Mouse (Mus musculus): ENCODE results near the gene Rfc5. TPM values are rescaled to one million over a fixed set of nuclear protein-coding genes. Genes with fewer than 3 reads are reported as not detected.
A peak's percentile ranks its signal among the peaks of the same experiment; 100 is the strongest.

Gene Rfc5
- polyA plus RNA-seq, 1 experiment from 2014 or later = 54.7 TPM

DNA sequence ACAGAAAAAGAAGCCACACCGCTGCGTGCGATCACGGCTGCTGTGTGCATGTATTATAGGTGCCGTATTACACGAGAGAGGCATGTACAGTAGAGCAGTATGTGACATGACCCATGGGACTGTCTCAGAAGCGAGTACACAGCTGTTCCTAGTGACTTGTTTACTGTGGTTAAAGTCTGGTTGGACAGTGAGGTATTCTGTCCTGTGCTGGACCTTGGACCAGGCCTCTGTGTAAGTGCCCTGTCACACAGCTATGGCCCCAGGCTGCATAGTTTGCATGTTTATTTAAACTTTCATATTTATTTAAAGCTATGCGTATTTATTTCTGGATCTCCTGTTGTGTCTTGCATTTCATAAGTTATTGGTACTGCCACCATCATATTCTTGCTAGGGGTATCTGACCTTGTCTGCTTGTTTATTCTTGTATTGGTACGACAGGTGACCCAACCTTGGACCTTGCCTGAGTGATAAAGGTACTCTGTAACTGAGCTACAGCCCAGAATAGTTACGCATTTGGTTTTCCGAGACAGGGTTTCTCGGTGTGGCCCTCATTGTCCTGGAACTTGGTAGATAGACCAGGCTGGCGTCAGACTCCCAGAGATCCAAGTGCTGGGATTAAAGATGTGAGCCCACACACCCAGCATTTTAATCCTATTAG lies 22.8 kb downstream of the Rfc5 start:
- no peaks in the 10 kb centered on the region for H3K9me3 ChIP-seq (replicated peaks; ENCODE audit: control insufficient read depth, low read length)
- H3K9ac ChIP-seq (ENCODE audit: low read length) = no peak overlapping the region
- no peak overlapping the region for H3K4me3 ChIP-seq (ENCODE audit: low read depth, low read length)
- no peak overlapping the region for H3K27ac ChIP-seq (ENCODE audit: low read depth, low read length)
- no peaks in the 10 kb centered on the region for H3K27me3 ChIP-seq (replicated peaks; ENCODE audit: control insufficient read depth, insufficient read depth, low read length)
- peaks cover 70% of the 10 kb centered on the region for H3K36me3 ChIP-seq (ENCODE audit: control insufficient read depth, insufficient read depth, low read length)
- ATAC-seq = no peak
- H3K4me2 ChIP-seq (ENCODE audit: low read length) = no peak overlapping the region
- 91% methylated on average over 13 of the region's 13 CpGs for WGBS
- DNase-seq (ENCODE audit: low spot score) = no peak
- H3K4me1 ChIP-seq (ENCODE audit: control insufficient read depth, insufficient read depth, low read length) = peaks cover 4% of the 10 kb centered on the region

DNA sequence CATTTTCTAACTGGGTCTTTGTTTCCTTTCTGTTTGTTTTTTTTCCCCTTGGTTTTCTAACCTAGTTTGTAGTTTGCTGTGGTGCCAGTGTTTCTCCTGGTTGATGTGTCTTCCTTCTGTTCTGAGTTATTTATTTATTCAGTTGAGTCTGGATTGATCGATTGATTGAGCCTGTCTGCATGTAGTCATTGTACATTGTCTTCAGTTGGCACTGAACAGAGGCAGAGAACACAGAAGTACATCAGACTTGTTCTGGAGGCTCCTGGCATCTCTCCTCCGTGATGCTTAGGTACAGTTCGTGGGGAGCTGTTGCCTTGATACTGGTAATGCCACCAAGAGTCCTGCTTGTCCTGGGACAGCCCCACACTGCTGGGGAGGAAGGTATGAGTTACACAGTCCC lies 24.0 kb downstream of the Rfc5 start:
- ATAC-seq = no peak
- Histone ChIP-seq H3K9me3 (replicated peaks; ENCODE audit: control insufficient read depth, low read length) (no peaks in the 10 kb centered on the region), H3K36me3 (ENCODE audit: control insufficient read depth, insufficient read depth, low read length) (peaks cover 59% of the 10 kb centered on the region), H3K4me2 (ENCODE audit: low read length) (no peak overlapping the region), H3K9ac (ENCODE audit: low read length) (no peak overlapping the region), H3K4me1 (ENCODE audit: control insufficient read depth, insufficient read depth, low read length) (peaks cover 16% of the 10 kb centered on the region), H3K27me3 (replicated peaks; ENCODE audit: control insufficient read depth, insufficient read depth, low read length) (no peaks in the 10 kb centered on the region), H3K27ac (ENCODE audit: low read depth, low read length) (no peak overlapping the region), H3K4me3 (ENCODE audit: low read depth, low read length) (no peak overlapping the region)
- no peak for DNase-seq (ENCODE audit: low spot score)
- WGBS = 83% methylated on average over 3 of the region's 3 CpGs

- no peak overlapping the region for H3K27ac ChIP-seq (ENCODE audit: low read depth, low read length)
- 60% methylated on average over 15 of the region's 15 CpGs for WGBS
- no peak overlapping the region for H3K9ac ChIP-seq (ENCODE audit: low read length)
- H3K4me3 ChIP-seq (ENCODE audit: low read depth, low read length) = no peak overlapping the region
- peaks cover 46% of the 10 kb centered on the region for H3K36me3 ChIP-seq (ENCODE audit: control insufficient read depth, insufficient read depth, low read length)
- ATAC-seq (no peak), DNase-seq (ENCODE audit: low spot score) (no peak)
- no peaks in the 10 kb centered on the region for H3K9me3 ChIP-seq (replicated peaks; ENCODE audit: control insufficient read depth, low read length)
- no peaks in the 10 kb centered on the region for H3K27me3 ChIP-seq (replicated peaks; ENCODE audit: control insufficient read depth, insufficient read depth, low read length)
- H3K4me2 ChIP-seq (ENCODE audit: low read length) = no peak overlapping the region
- H3K4me1 ChIP-seq (ENCODE audit: control insufficient read depth, insufficient read depth, low read length) = peaks cover 22% of the 10 kb centered on the region
Observed at GRCm38 (mm10) chr5:117363066-117363782, 25.6 kb downstream of the Rfc5 start.

- Histone ChIP-seq H3K4me2 (ENCODE audit: low read length) (no peak overlapping the region), H3K9me3 (replicated peaks; ENCODE audit: control insufficient read depth, low read length) (no peaks in the 10 kb centered on the region), H3K27me3 (replicated peaks; ENCODE audit: control insufficient read depth, insufficient read depth, low read length) (no peaks in the 10 kb centered on the region), H3K27ac (ENCODE audit: low read depth, low read length) (no peak overlapping the region), H3K36me3 (ENCODE audit: control insufficient read depth, insufficient read depth, low read length) (peaks cover 34% of the 10 kb centered on the region), H3K4me3 (ENCODE audit: low read depth, low read length) (no peak overlapping the region), H3K4me1 (ENCODE audit: control insufficient read depth, insufficient read depth, low read length) (peaks cover 22% of the 10 kb centered on the region), H3K9ac (ENCODE audit: low read length) (no peak overlapping the region)
- ATAC-seq = no peak
- WGBS = 66% methylated on average over 4 of the region's 4 CpGs
- DNase-seq (ENCODE audit: low spot score) = no peak
Observed at GRCm38 (mm10) chr5:117361590-117361989, 27.3 kb downstream of the Rfc5 start.

DNA sequence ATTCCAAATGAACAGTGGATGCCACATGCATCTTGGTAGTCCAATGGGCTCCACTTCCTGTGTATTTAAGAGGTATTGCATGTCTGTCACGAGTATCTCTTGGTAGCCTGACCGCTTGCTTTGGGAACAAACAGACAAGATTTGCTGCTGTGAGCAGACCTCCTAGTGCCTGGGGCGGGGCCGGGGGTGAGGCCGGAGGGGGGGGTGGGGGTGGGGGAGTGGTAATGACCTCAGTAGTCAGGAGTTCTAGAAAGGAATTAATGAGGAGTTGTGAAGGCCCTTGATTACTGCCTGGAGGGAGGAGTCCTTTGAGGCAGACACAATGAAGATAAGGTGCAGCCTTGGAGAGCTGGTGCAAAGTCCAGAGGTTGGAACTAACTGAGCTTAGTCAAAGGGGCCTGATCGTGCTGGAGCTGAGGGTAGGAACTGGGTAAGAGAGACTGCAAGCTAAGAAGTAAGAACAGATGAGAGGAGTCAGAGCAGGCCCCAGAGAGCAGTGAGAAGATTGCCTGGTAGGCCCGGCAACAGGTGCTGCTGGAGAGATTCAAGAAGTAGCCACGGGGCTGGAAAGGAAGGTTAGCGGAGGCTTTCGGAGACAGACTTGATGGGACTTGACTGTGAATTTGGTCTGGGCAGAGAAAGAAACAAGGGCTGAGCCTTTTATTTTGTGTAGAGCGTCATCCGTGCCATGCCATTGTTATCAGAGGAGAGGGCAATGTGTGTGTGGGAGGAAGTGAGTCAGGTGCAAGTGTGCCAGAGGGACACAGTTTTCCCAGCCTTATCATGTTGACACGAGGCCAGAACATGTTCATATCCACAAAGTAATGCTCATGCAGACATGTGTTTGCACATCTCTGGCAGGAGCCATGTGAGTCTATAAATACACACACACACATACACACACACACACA lies 28.0 kb downstream of the Rfc5 start:
- Histone ChIP-seq H3K4me2 (ENCODE audit: low read length) (peak overlapping the region; percentile 18; the same call in 1 of the 2 replicates), H3K4me3 (ENCODE audit: low read depth, low read length) (no peak overlapping the region)

DNA sequence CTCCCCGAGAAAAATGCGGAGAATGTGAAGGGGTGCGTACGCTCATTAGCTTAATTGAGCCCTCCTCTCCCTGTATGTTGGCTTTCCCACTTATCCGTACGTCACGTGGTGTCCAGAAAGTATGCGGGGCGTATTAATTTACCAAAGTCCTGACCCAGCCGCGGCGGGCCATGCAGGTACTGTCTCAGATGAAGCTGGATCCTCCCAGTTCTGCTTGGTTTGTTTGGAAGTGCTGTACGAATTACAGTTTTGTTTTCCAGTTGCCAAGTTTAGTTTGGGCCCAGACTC lies 28.7 kb downstream of the Rfc5 start:
- H3K4me3 ChIP-seq (ENCODE audit: low read depth, low read length) = no peak overlapping the region
- peak overlapping the region; percentile 18; the same call in 1 of the 2 replicates for H3K4me2 ChIP-seq (ENCODE audit: low read length)
- 11% methylated on average over 13 of the region's 13 CpGs for WGBS
- no peaks in the 10 kb centered on the region for H3K27me3 ChIP-seq (replicated peaks; ENCODE audit: control insufficient read depth, insufficient read depth, low read length)
- H3K9me3 ChIP-seq (replicated peaks; ENCODE audit: control insufficient read depth, low read length) = no peaks in the 10 kb centered on the region
- ATAC-seq (no peak), DNase-seq (ENCODE audit: low spot score) (no peak)
- peak overlapping the region; percentile 17; the same call in 1 of the 2 replicates for H3K9ac ChIP-seq (ENCODE audit: low read length)
- peaks cover 26% of the 10 kb centered on the region for H3K4me1 ChIP-seq (ENCODE audit: control insufficient read depth, insufficient read depth, low read length)
- H3K27ac ChIP-seq (ENCODE audit: low read depth, low read length) = no peak overlapping the region
- peaks cover 20% of the 10 kb centered on the region for H3K36me3 ChIP-seq (ENCODE audit: control insufficient read depth, insufficient read depth, low read length)

More for the DNA sequence above, 28.0 kb downstream of the Rfc5 start:
- H3K36me3 ChIP-seq (ENCODE audit: control insufficient read depth, insufficient read depth, low read length) = peaks cover 27% of the 10 kb centered on the region
- no peaks in the 10 kb centered on the region for H3K9me3 ChIP-seq (replicated peaks; ENCODE audit: control insufficient read depth, low read length)
- WGBS = 22% methylated on average over 13 of the region's 13 CpGs
- no peaks in the 10 kb centered on the region for H3K27me3 ChIP-seq (replicated peaks; ENCODE audit: control insufficient read depth, insufficient read depth, low read length)
- peak overlapping the region; percentile 33; the same call in 1 of the 2 replicates for H3K27ac ChIP-seq (ENCODE audit: low read depth, low read length)
- DNase-seq (ENCODE audit: low spot score) (peak; percentile 10), ATAC-seq (no peak)
- peak overlapping the region; percentile 25; the same call in 1 of the 2 replicates for H3K9ac ChIP-seq (ENCODE audit: low read length)
- peaks cover 26% of the 10 kb centered on the region for H3K4me1 ChIP-seq (ENCODE audit: control insufficient read depth, insufficient read depth, low read length)

DNA sequence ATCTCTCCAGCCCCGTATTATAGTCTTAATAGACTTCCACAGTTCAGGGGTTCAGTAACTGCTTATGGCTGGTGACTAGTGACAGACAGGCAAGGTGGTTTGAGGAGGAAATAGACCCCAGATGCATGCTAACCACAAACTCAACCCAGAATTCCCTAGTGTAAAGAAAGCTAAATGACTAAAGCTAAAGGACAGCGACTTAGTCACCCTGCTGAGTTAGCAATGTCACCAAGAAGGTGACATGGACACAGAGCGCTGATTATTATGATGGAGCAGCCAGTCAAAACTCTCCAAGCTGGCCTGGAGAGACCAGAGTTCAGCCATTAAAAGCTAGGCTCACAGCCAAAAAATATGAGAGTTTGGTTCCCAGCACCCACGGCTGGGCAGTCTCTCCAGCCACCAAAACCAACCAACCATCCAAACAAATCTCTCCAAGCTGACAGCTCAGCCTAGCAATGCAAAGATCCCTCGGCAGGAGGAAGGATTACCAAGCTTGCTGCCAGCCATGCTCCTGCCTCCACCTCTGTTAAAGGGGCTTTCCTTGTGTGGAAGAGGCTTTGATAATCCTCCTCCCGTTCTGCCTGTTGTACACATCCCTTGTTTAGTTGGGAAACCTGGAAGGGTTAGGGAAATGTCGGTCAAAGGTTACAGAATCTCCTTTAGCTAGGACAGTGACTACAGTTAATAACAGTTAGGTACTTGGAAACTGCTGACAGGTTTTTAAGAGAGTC lies 29.2 kb downstream of the Rfc5 start:
- Histone ChIP-seq H3K4me1 (ENCODE audit: control insufficient read depth, insufficient read depth, low read length) (peaks cover 26% of the 10 kb centered on the region), H3K4me2 (ENCODE audit: low read length) (peak overlapping the region; percentile 18; the same call in 1 of the 2 replicates), H3K27me3 (replicated peaks; ENCODE audit: control insufficient read depth, insufficient read depth, low read length) (no peaks in the 10 kb centered on the region), H3K9me3 (replicated peaks; ENCODE audit: control insufficient read depth, low read length) (no peaks in the 10 kb centered on the region), H3K9ac (ENCODE audit: low read length) (peak overlapping the region; percentile 17; the same call in 1 of the 2 replicates), H3K4me3 (ENCODE audit: low read depth, low read length) (no peak overlapping the region), H3K36me3 (ENCODE audit: control insufficient read depth, insufficient read depth, low read length) (peaks cover 15% of the 10 kb centered on the region), H3K27ac (ENCODE audit: low read depth, low read length) (no peak overlapping the region)
- ATAC-seq = no peak
- 32% methylated on average over 7 of the region's 7 CpGs for WGBS
- DNase-seq (ENCODE audit: low spot score) = peak; percentile 10

GRCm38 (mm10) chr5:117358725-117359124 lies 30.1 kb downstream of the Rfc5 start:
- WGBS = 38% methylated on average over 11 of the region's 11 CpGs
- no peak for ATAC-seq
- DNase-seq (ENCODE audit: low spot score) = peak; percentile 76
- H3K4me3 ChIP-seq (ENCODE audit: low read depth, low read length) = peak overlapping the region; percentile 92; the same call in 1 of the 2 replicates
- H3K9ac ChIP-seq (ENCODE audit: low read length) = no peak overlapping the region
- no peaks in the 10 kb centered on the region for H3K9me3 ChIP-seq (replicated peaks; ENCODE audit: control insufficient read depth, low read length)
- H3K4me2 ChIP-seq (ENCODE audit: low read length) = peak overlapping the region; percentile 72
- H3K27ac ChIP-seq (ENCODE audit: low read depth, low read length) = no peak overlapping the region
- H3K36me3 ChIP-seq (ENCODE audit: control insufficient read depth, insufficient read depth, low read length) = peaks cover 6% of the 10 kb centered on the region
- peaks cover 26% of the 10 kb centered on the region for H3K4me1 ChIP-seq (ENCODE audit: control insufficient read depth, insufficient read depth, low read length)
- no peaks in the 10 kb centered on the region for H3K27me3 ChIP-seq (replicated peaks; ENCODE audit: control insufficient read depth, insufficient read depth, low read length)

All from forebrain, embryonic 14.5 days (tissue).